Mouse (Mus musculus): ENCODE results near the gene Optc. TPM values are rescaled to one million over a fixed set of nuclear protein-coding genes. Genes with fewer than 3 reads are reported as not detected.

The Optc gene
- total and polyA plus RNA-seq, 3 experiments: 0.27 to 0.53 TPM; not detected in 1

- Histone ChIP-seq H3K9me3 (replicated peaks; ENCODE audit: insufficient read depth, low read length) (no peaks in the 10 kb centered on the region), H3K27me3 (ENCODE audit: control insufficient read depth in 1 of 2, insufficient read depth in 2 of 2, low read length in 2 of 2) (0 out of 4 replicates have a peak, but pooled peaks cover 0 to 1% of the 10 kb centered on the region in 2 experiments), H3K79me2 (ENCODE audit: control insufficient read depth, insufficient read depth, low read length, poor library complexity) (peaks cover 2% of the 10 kb centered on the region; the same call in 1 of the 2 replicates), H3K4me3 (ENCODE audit: control insufficient read depth in 1 of 2, insufficient read depth in 1 of 2, low read depth in 2 of 2, low read length in 2 of 2) (no peak overlapping the region), H3K27ac (ENCODE audit: control insufficient read depth, low read depth, low read length) (peak overlapping the region; percentile 21; the same call in 1 of the 2 replicates), H3K9ac (ENCODE audit: control insufficient read depth, low read depth, low read length, poor library complexity, severe bottlenecking) (peak overlapping the region; percentile 31; the same call in 1 of the 2 replicates), H3K36me3 (ENCODE audit: control insufficient read depth in 1 of 2, insufficient read depth in 2 of 2, low read length in 2 of 2) (peaks cover 0 to 16% of the 10 kb centered on the region in 2 experiments; a peak in 2 of 4 replicates), H3K4me1 (ENCODE audit: control insufficient read depth in 1 of 2, insufficient read depth in 2 of 2, low read length in 2 of 2) (peaks cover 6 to 29% of the 10 kb centered on the region in 2 experiments; a peak in 3 of 4 replicates)
- no peak for TF ChIP-seq GATA1 (IDR thresholded peaks at IDR 0.05; ENCODE audit: low read depth, low read length)
- no peak for TF ChIP-seq RCOR1 (IDR thresholded peaks at IDR 0.05; ENCODE audit: low read depth, low read length)
- TF ChIP-seq KAT2A (conservative IDR thresholded peaks at IDR 0.05; ENCODE audit: low read depth, low read length): no peak
- TF ChIP-seq POLR2AphosphoS2 (IDR thresholded peaks at IDR 0.05; ENCODE audit: low read length): no peak
- TF ChIP-seq NRF1 (IDR thresholded peaks at IDR 0.05; ENCODE audit: insufficient read depth, low read depth, low read length, poor library complexity, severe bottlenecking): no peak
- no peak for TF ChIP-seq EP300 (IDR thresholded peaks at IDR 0.05; ENCODE audit: low read depth in 1 of 2, low read length in 2 of 2)
- no peak for TF ChIP-seq CTCF (IDR thresholded peaks at IDR 0.05 in 2 of 3, conservative IDR thresholded peaks at IDR 0.05 in 1 of 3; ENCODE audit: control insufficient read depth in 1 of 3, insufficient read depth in 1 of 3, low read depth in 2 of 3, low read length in 3 of 3, poor library complexity in 1 of 3, severe bottlenecking in 1 of 3)
- no peak for TF ChIP-seq CHD1 (IDR thresholded peaks at IDR 0.05; ENCODE audit: low read depth, low read length)
- no peak for TF ChIP-seq BHLHE40 (IDR thresholded peaks at IDR 0.05; ENCODE audit: borderline replicate concordance, low read depth, low read length)
- peak; percentile 16 for DNase-seq (ENCODE audit: low read depth, low spot score)
Observed at GRCm38 (mm10) chr1:133910108-133910507, 2.3 kb upstream of the Optc start.

DNA sequence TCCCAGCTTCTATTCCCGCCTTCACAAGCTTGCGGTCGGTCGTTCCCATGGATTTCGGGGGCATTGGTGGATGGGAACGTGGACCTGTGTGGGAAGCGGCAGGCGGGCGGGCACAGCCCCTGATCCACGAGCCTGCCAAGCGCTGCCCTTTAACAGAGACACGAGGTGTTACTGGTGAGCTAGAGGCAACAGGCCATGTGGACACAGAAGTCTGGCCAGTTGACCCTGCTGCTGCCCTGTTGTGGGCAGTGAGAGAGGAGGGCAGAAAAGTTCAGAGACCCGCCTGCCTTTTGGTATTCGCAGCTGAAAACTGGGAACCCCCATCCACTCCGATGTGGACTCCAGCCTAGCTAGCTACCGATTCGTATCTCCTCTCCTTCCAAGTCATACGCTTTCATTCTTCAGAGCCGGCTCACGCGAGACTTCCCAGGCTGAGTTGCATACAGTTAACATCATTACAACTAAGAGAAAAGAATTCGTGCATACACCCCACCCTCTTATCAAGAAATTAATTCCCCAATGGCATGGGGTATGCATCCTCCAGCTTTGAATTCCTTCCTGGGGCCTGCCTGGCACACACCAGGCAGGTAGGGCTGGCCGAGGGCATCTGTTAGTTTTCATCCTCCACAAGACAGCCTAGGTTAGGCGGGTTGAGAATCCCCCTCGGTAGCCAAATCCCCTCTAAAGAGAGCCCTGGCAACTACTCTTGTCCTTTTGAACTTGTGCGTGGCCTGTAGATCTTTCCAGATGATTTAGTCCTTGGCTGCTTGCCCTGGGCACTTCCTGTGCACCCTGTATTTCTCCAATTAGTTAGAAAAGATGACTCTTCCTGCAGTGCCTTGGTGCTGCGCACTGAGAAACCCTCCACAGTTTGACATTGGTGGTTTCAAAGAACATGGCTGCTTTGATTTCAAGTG, 1.1 kb upstream of the Optc start:
- H3K9ac ChIP-seq (ENCODE audit: control insufficient read depth, low read depth, low read length, poor library complexity, severe bottlenecking): peak overlapping the region; percentile 96
- H3K4me1 ChIP-seq (ENCODE audit: control insufficient read depth in 1 of 2, insufficient read depth in 2 of 2, low read length in 2 of 2): peaks cover 6 to 29% of the 10 kb centered on the region in 2 experiments; a peak in 3 of 4 replicates
- peaks cover 2% of the 10 kb centered on the region; the same call in 1 of the 2 replicates for H3K79me2 ChIP-seq (ENCODE audit: control insufficient read depth, insufficient read depth, low read length, poor library complexity)
- peak overlapping the region; percentile 98 for H3K27ac ChIP-seq (ENCODE audit: control insufficient read depth, low read depth, low read length)
- peaks cover 0 to 16% of the 10 kb centered on the region in 2 experiments; a peak in 2 of 4 replicates for H3K36me3 ChIP-seq (ENCODE audit: control insufficient read depth in 1 of 2, insufficient read depth in 2 of 2, low read length in 2 of 2)
- peak; percentile 94 for DNase-seq (ENCODE audit: low read depth, low spot score)
- 0 out of 4 replicates have a peak, but pooled peaks cover 0 to 1% of the 10 kb centered on the region in 2 experiments for H3K27me3 ChIP-seq (ENCODE audit: control insufficient read depth in 1 of 2, insufficient read depth in 2 of 2, low read length in 2 of 2)
- no peaks in the 10 kb centered on the region for H3K9me3 ChIP-seq (replicated peaks; ENCODE audit: insufficient read depth, low read length)
- H3K4me3 ChIP-seq (ENCODE audit: control insufficient read depth in 1 of 2, insufficient read depth in 1 of 2, low read depth in 2 of 2, low read length in 2 of 2): peak overlapping the region; percentile 62 to 73
- TF ChIP-seq JUND (IDR thresholded peaks at IDR 0.05; ENCODE audit: low read depth, low read length) (no peak), TCF12 (IDR thresholded peaks at IDR 0.05; ENCODE audit: low read depth, low read length) (peak; percentile 54; the same call in 1 of the 2 replicates), UBTF (IDR thresholded peaks at IDR 0.05; ENCODE audit: borderline replicate concordance, insufficient read depth, low read depth, low read length) (no peak), NRF1 (IDR thresholded peaks at IDR 0.05; ENCODE audit: insufficient read depth, low read depth, low read length, poor library complexity, severe bottlenecking) (0 out of 2 replicates have a peak, but pooled peaks have one; percentile 4), TAL1 (IDR thresholded peaks at IDR 0.05; ENCODE audit: low read length) (no peak), SIN3A (IDR thresholded peaks at IDR 0.05; ENCODE audit: low read length) (peak; percentile 74), ZMIZ1 (IDR thresholded peaks at IDR 0.05; ENCODE audit: low read depth, low read length) (peak; percentile 76; the same call in 1 of the 2 replicates), NELFE (IDR thresholded peaks at IDR 0.05; ENCODE audit: low read depth, low read length) (peak; percentile 91), GABPA (IDR thresholded peaks at IDR 0.05; ENCODE audit: low read depth, low read length) (no peak), ZC3H11A (IDR thresholded peaks at IDR 0.05; ENCODE audit: low read depth, low read length) (no peak), POLR2A (IDR thresholded peaks at IDR 0.05; ENCODE audit: control insufficient read depth in 1 of 2, insufficient read depth in 1 of 2, low read depth in 1 of 2, low read length in 2 of 2, poor library complexity in 1 of 2) (peak; percentile 56 to 93), EP300 (IDR thresholded peaks at IDR 0.05; ENCODE audit: low read depth in 1 of 2, low read length in 2 of 2) (peak; percentile 46 to 54; a peak in 1 of 4 replicates), MEF2A (IDR thresholded peaks at IDR 0.05; ENCODE audit: extremely low read depth, insufficient replicate concordance, low read depth, low read length, poor library complexity, severe bottlenecking) (no peak), USF2 (IDR thresholded peaks at IDR 0.05; ENCODE audit: borderline replicate concordance in 1 of 2, insufficient read depth in 1 of 2, low read depth in 1 of 2, low read length in 2 of 2) (no peak), GATA1 (IDR thresholded peaks at IDR 0.05; ENCODE audit: low read depth, low read length) (peak; percentile 44), USF1 (IDR thresholded peaks at IDR 0.05; ENCODE audit: low read depth, low read length) (peak; percentile 17; the same call in 1 of the 2 replicates), ZKSCAN1 (IDR thresholded peaks at IDR 0.05; ENCODE audit: low read depth, low read length) (no peak), POLR2AphosphoS2 (IDR thresholded peaks at IDR 0.05; ENCODE audit: low read length) (peak; percentile 98), CHD2 (IDR thresholded peaks at IDR 0.05; ENCODE audit: low read length) (peak; percentile 96), RAD21 (IDR thresholded peaks at IDR 0.05; ENCODE audit: low read depth, low read length) (no peak), TBP (IDR thresholded peaks at IDR 0.05; ENCODE audit: low read depth, low read length) (peak; percentile 90)
